12 mouse cellular contexts compared by ENCODE assay signal in the genomic region with DNA sequence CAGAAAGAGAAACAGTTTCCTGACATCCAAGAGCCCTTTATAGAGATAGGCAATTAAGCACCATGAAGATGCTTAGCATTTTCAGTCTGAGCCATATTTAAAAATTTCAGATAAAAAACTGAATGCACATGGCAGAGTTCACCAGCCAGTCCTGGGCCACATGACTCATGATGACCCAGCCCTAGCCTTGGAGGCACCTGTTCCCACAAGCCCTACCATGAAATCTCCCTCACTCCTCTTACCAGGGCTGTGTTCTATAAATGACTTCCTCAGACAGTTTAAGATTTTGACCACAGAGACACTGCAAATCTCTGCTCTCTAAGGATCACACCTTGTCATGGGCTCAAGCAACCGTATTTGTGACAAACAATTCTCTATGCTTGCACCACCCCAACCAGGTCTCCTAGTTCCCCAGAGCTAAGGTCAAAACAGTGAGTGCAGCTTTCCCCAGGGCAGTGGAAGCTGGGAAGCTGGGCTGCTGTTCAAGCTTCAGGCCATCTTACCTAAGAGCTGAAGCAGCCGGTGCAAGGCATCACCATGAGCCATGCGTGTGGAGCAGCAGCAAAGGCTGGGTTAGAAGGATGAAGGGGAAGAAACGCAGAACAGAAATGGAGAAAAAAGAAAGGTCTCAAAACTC. TPM values are rescaled to one million over a fixed set of nuclear protein-coding genes. Genes with fewer than 3 reads are reported as not detected.
DNase-seq lines count a peak whose midpoint lies in the region; ATAC-seq and TF ChIP-seq lines count a peak whose summit lies in the region.
"Had no signal": no experiment of that assay in that cellular context is flagged by ENCODE, and none has a peak within 500 bp of the region (broad histone marks: within the 10 kb centered on the region; RNA-seq: fewer than 3 reads in every experiment).

No protein-coding gene starts in this region.

- H3K27me3 ChIP-seq in heart, embryonic 13.5 days (replicated peaks): peaks cover 15% of the 10 kb centered on the region
- H3K27me3 ChIP-seq in heart, embryonic 10.5 days (ENCODE audit: insufficient read depth, poor library complexity, severe bottlenecking): peaks cover 10% of the 10 kb centered on the region; the same call in 1 of the 2 replicates
- peaks cover 17% of the 10 kb centered on the region; the same call in 1 of the 2 replicates for H3K27me3 ChIP-seq in lung, embryonic 14.5 days (ENCODE audit: insufficient read depth, low read length)
- H3K27me3 ChIP-seq in forebrain, postnatal 0 days (ENCODE audit: insufficient read depth, low read length): no peaks in the 10 kb centered on the region; the same call in 1 of the 2 replicates
- no peaks in the 10 kb centered on the region for H3K27me3 ChIP-seq in stomach, postnatal 0 days (ENCODE audit: control insufficient read depth, insufficient read depth, low read length)
- H3K27me3 ChIP-seq in midbrain, embryonic 13.5 days: peaks cover 26% of the 10 kb centered on the region

- ATAC-seq in heart, embryonic 13.5 days (ENCODE audit: extremely low read depth, insufficient number of reproducible peaks, low FRiP score, low TSS enrichment): no peak
- no peak for ATAC-seq in lung, embryonic 14.5 days (ENCODE audit: insufficient read depth)
- no peak for ATAC-seq in forebrain, postnatal 0 days
- no peak for ATAC-seq in stomach, postnatal 0 days (ENCODE audit: low FRiP score, low TSS enrichment)
- ATAC-seq in midbrain, embryonic 13.5 days: no peak

- H3K9ac ChIP-seq in heart, embryonic 13.5 days: no peak overlapping the region
- H3K9ac ChIP-seq in lung, embryonic 14.5 days: no peak overlapping the region
- H3K9ac ChIP-seq in forebrain, postnatal 0 days: no peak overlapping the region; the same call in 1 of the 2 replicates
- H3K9ac ChIP-seq in stomach, postnatal 0 days (ENCODE audit: low read length): no peak overlapping the region
- H3K9ac ChIP-seq in midbrain, embryonic 13.5 days (replicated peaks): no peak overlapping the region
- H3K9ac ChIP-seq: liver, embryonic 13.5 days had no signal

- TF ChIP-seq CTCF in lung, embryonic 14.5 days (IDR thresholded peaks at IDR 0.05; ENCODE audit: low read depth): no peak
- TF ChIP-seq CTCF in forebrain, postnatal 0 days (IDR thresholded peaks at IDR 0.05; ENCODE audit: low read depth): no peak
- no peak for TF ChIP-seq CTCF in stomach, postnatal 0 days (IDR thresholded peaks at IDR 0.05; ENCODE audit: low read depth)

- H3K9me3 ChIP-seq in heart, embryonic 13.5 days: no peaks in the 10 kb centered on the region
- no peaks in the 10 kb centered on the region for H3K9me3 ChIP-seq in heart, embryonic 10.5 days
- no peaks in the 10 kb centered on the region for H3K9me3 ChIP-seq in lung, embryonic 14.5 days (ENCODE audit: low read depth, low read length)
- no peaks in the 10 kb centered on the region for H3K9me3 ChIP-seq in forebrain, postnatal 0 days (ENCODE audit: low read length)
- no peaks in the 10 kb centered on the region for H3K9me3 ChIP-seq in stomach, postnatal 0 days (ENCODE audit: control insufficient read depth, low read length)
- H3K9me3 ChIP-seq in midbrain, embryonic 13.5 days: no peaks in the 10 kb centered on the region
- H3K9me3 ChIP-seq: liver, embryonic 13.5 days had no signal

- peak overlapping the region; percentile 41; the same call in 1 of the 2 replicates for H3K4me2 ChIP-seq in heart, embryonic 13.5 days
- H3K4me2 ChIP-seq in lung, embryonic 14.5 days: 0 out of 2 replicates have a peak overlapping the region, but pooled peaks have one; percentile 1
- H3K4me2 ChIP-seq in forebrain, postnatal 0 days (ENCODE audit: low read depth): no peak overlapping the region
- H3K4me2 ChIP-seq in stomach, postnatal 0 days (replicated peaks; ENCODE audit: low read depth): peak overlapping the region; percentile 48
- H3K4me2 ChIP-seq in midbrain, embryonic 13.5 days (replicated peaks): no peak overlapping the region
- H3K4me2 ChIP-seq: liver, embryonic 13.5 days had no signal

- 84% methylated on average over 4 of the region's 4 CpGs for WGBS in heart, embryonic 13.5 days
- 87% methylated on average over 4 of the region's 4 CpGs for WGBS in heart, embryonic 10.5 days
- 82% methylated on average over 4 of the region's 4 CpGs for WGBS in lung, embryonic 14.5 days
- 87% methylated on average over 4 of the region's 4 CpGs for WGBS in forebrain, postnatal 0 days
- WGBS in stomach, postnatal 0 days: 54% methylated on average over 4 of the region's 4 CpGs
- 92% methylated on average over 4 of the region's 4 CpGs for WGBS in midbrain, embryonic 13.5 days

- H3K36me3 ChIP-seq in heart, embryonic 13.5 days: no peaks in the 10 kb centered on the region
- H3K36me3 ChIP-seq in heart, embryonic 10.5 days: no peaks in the 10 kb centered on the region
- H3K36me3 ChIP-seq in lung, embryonic 14.5 days (ENCODE audit: insufficient read depth): no peaks in the 10 kb centered on the region
- H3K36me3 ChIP-seq in forebrain, postnatal 0 days (ENCODE audit: insufficient read depth): no peaks in the 10 kb centered on the region
- H3K36me3 ChIP-seq in stomach, postnatal 0 days (ENCODE audit: control insufficient read depth, insufficient read depth, low read length): no peaks in the 10 kb centered on the region
- H3K36me3 ChIP-seq in midbrain, embryonic 13.5 days: no peaks in the 10 kb centered on the region
- H3K36me3 ChIP-seq: liver, embryonic 13.5 days had no signal

- no peak for TF ChIP-seq EP300 in stomach, postnatal 0 days (optimal IDR thresholded peaks at IDR 0.05)

- no peak for DNase-seq in heart, embryonic 10.5 days (ENCODE audit: low spot score)
- no peak for DNase-seq in lung, embryonic 14.5 days
- DNase-seq in lung, postnatal 10 days: no peak
- DNase-seq in forebrain, postnatal 0 days: no peak
- DNase-seq in stomach, postnatal 0 days (ENCODE audit: low spot score): no peak
- no peak for DNase-seq in right cerebral cortex, adult 18-20 months
- DNase-seq: cerebellum, postnatal 36 days; liver, embryonic 13.5 days; right cerebral cortex, postnatal 4 days had no signal

- no peak overlapping the region for H3K4me3 ChIP-seq in heart, embryonic 13.5 days
- H3K4me3 ChIP-seq in heart, embryonic 10.5 days: no peak overlapping the region
- no peak overlapping the region for H3K4me3 ChIP-seq in lung, embryonic 14.5 days (ENCODE audit: low read depth, low read length)
- no peak overlapping the region for H3K4me3 ChIP-seq in forebrain, postnatal 0 days (ENCODE audit: low read depth, low read length)
- H3K4me3 ChIP-seq in stomach, postnatal 0 days (ENCODE audit: low read depth, low read length): no peak overlapping the region; the same call in 1 of the 2 replicates
- no peak overlapping the region for H3K4me3 ChIP-seq in midbrain, embryonic 13.5 days (replicated peaks)
- H3K4me3 ChIP-seq: erythroblast, embryonic 14.5 days; liver, embryonic 13.5 days had no signal

- peaks cover 61% of the 10 kb centered on the region for H3K4me1 ChIP-seq in heart, embryonic 13.5 days
- H3K4me1 ChIP-seq in heart, embryonic 10.5 days: peaks cover 33% of the 10 kb centered on the region
- H3K4me1 ChIP-seq in lung, embryonic 14.5 days (ENCODE audit: insufficient read depth): peaks cover 12% of the 10 kb centered on the region
- peaks cover 19% of the 10 kb centered on the region for H3K4me1 ChIP-seq in forebrain, postnatal 0 days (ENCODE audit: insufficient read depth)
- H3K4me1 ChIP-seq in stomach, postnatal 0 days (replicated peaks; ENCODE audit: control insufficient read depth, insufficient read depth): peaks cover 20% of the 10 kb centered on the region
- peaks cover 47% of the 10 kb centered on the region for H3K4me1 ChIP-seq in midbrain, embryonic 13.5 days (replicated peaks)

- H3K27ac ChIP-seq in heart, embryonic 13.5 days (replicated peaks): no peak overlapping the region
- no peak overlapping the region for H3K27ac ChIP-seq in heart, embryonic 10.5 days
- H3K27ac ChIP-seq in lung, embryonic 14.5 days (ENCODE audit: low read depth): no peak overlapping the region
- 0 out of 2 replicates have a peak overlapping the region, but pooled peaks have one; percentile 35 for H3K27ac ChIP-seq in forebrain, postnatal 0 days (ENCODE audit: low read depth, low read length)
- H3K27ac ChIP-seq in stomach, postnatal 0 days (replicated peaks): peak overlapping the region; percentile 74
- H3K27ac ChIP-seq in midbrain, embryonic 13.5 days: no peak overlapping the region
- H3K27ac ChIP-seq: liver, embryonic 13.5 days had no signal

RNA-seq across cellular contexts. Expression of a gene that starts 5.3 kb away (rescaled TPM):
- 7.4 and 9.9 TPM in 2 replicates for polyA plus RNA-seq in heart, embryonic 13.5 days (2015; fragmentation: Nextera tagmentation; extraction: Ambion mirVana)
- 5.4 and 6.1 TPM in 2 replicates for polyA plus RNA-seq in heart, embryonic 10.5 days (2016; fragmentation: Nextera tagmentation; extraction: Ambion mirVana)
- polyA plus RNA-seq in lung, embryonic 14.5 days (2014; fragmentation: Nextera tagmentation; extraction: Ambion mirVana): 11.4 and 15.5 TPM in 2 replicates
- total RNA-seq in forebrain, postnatal 0 days (2014; rRNA removed): 8.6 and 11.8 TPM in 2 replicates
- polyA plus RNA-seq in forebrain, postnatal 0 days (2015; fragmentation: Nextera tagmentation; extraction: Ambion mirVana): 5.2 and 5.6 TPM in 2 replicates
- polyA plus RNA-seq in stomach, postnatal 0 days (2015; fragmentation: Nextera tagmentation; extraction: Ambion mirVana): 78.8 and 80.3 TPM in 2 replicates
- 3.9 and 4.0 TPM in 2 replicates for polyA plus RNA-seq in midbrain, embryonic 13.5 days (2015; fragmentation: Nextera tagmentation; extraction: Ambion mirVana)
- polyA plus RNA-seq: erythroblast, embryonic 14.5 days had no signal

Comparison
In these comparisons a context has a peak if more than half of its experiments do, and no peak if none do; other contexts are left out.
1. H3K27ac ChIP-seq: peak in forebrain, postnatal 0 days (single experiment) and stomach, postnatal 0 days (single experiment); none in heart, embryonic 13.5 days (single experiment), heart, embryonic 10.5 days (single experiment), lung, embryonic 14.5 days (single experiment) and midbrain, embryonic 13.5 days (single experiment).
2. H3K4me2 ChIP-seq: peak in heart, embryonic 13.5 days (single experiment), lung, embryonic 14.5 days (single experiment) and stomach, postnatal 0 days (single experiment); none in forebrain, postnatal 0 days (single experiment) and midbrain, embryonic 13.5 days (single experiment).